Mouse (Mus musculus): ENCODE results near the gene Mdfi. TPM values are rescaled to one million over a fixed set of nuclear protein-coding genes. Genes with fewer than 3 reads are reported as not detected.
A peak's percentile ranks its signal among the peaks of the same experiment; 100 is the strongest.

Gene Mdfi
- polyA plus RNA-seq, 1 experiment from 2014 or later = 15.7 TPM

GRCm38 (mm10) chr17:47802806-47803205 lies 31.7 kb downstream of the Mdfi start:
- Histone ChIP-seq H3K4me1 (ENCODE audit: control insufficient read depth, insufficient read depth, low read length) (peaks cover 21% of the 10 kb centered on the region; the same call in 1 of the 2 replicates), H3K4me2 (replicated peaks; ENCODE audit: low read depth, low read length) (no peak overlapping the region), H3K27ac (ENCODE audit: low read depth, low read length) (peak overlapping the region; percentile 42; the same call in 1 of the 2 replicates), H3K9me3 (ENCODE audit: control insufficient read depth, low read length) (no peaks in the 10 kb centered on the region), H3K9ac (ENCODE audit: low read depth, low read length) (no peak overlapping the region), H3K27me3 (ENCODE audit: control insufficient read depth, insufficient read depth, low read length) (no peaks in the 10 kb centered on the region), H3K36me3 (ENCODE audit: control insufficient read depth, insufficient read depth, low read length) (no peaks in the 10 kb centered on the region), H3K4me3 (ENCODE audit: low read length) (no peak overlapping the region)
- 0 out of 2 replicates have a peak, but pooled peaks have one; percentile 53 for ATAC-seq (ENCODE audit: low FRiP score, low TSS enrichment)
- WGBS = 11% methylated on average over 8 of the region's 8 CpGs

- Histone ChIP-seq H3K4me1 (ENCODE audit: control insufficient read depth, insufficient read depth, low read length) (peaks cover 11% of the 10 kb centered on the region; the same call in 1 of the 2 replicates), H3K4me2 (replicated peaks; ENCODE audit: low read depth, low read length) (no peak overlapping the region), H3K27me3 (ENCODE audit: control insufficient read depth, insufficient read depth, low read length) (no peaks in the 10 kb centered on the region), H3K9ac (ENCODE audit: low read depth, low read length) (no peak overlapping the region), H3K36me3 (ENCODE audit: control insufficient read depth, insufficient read depth, low read length) (no peaks in the 10 kb centered on the region), H3K9me3 (ENCODE audit: control insufficient read depth, low read length) (no peaks in the 10 kb centered on the region), H3K4me3 (ENCODE audit: low read length) (no peak overlapping the region), H3K27ac (ENCODE audit: low read depth, low read length) (no peak overlapping the region)
- no peak for ATAC-seq (ENCODE audit: low FRiP score, low TSS enrichment)
- WGBS = 61% methylated on average over 9 of the region's 9 CpGs
Observed at GRCm38 (mm10) chr17:47797383-47797782, 37.1 kb downstream of the Mdfi start.

- no peak overlapping the region for H3K4me3 ChIP-seq (ENCODE audit: low read length)
- no peak for ATAC-seq (ENCODE audit: low FRiP score, low TSS enrichment)
- H3K4me2 ChIP-seq (replicated peaks; ENCODE audit: low read depth, low read length) = no peak overlapping the region
- no peaks in the 10 kb centered on the region for H3K27me3 ChIP-seq (ENCODE audit: control insufficient read depth, insufficient read depth, low read length)
- H3K36me3 ChIP-seq (ENCODE audit: control insufficient read depth, insufficient read depth, low read length) = no peaks in the 10 kb centered on the region
- no peaks in the 10 kb centered on the region for H3K9me3 ChIP-seq (ENCODE audit: control insufficient read depth, low read length)
- no peak overlapping the region for H3K27ac ChIP-seq (ENCODE audit: low read depth, low read length)
- 57% methylated on average over 4 of the region's 4 CpGs for WGBS
- H3K9ac ChIP-seq (ENCODE audit: low read depth, low read length) = no peak overlapping the region
- H3K4me1 ChIP-seq (ENCODE audit: control insufficient read depth, insufficient read depth, low read length) = peaks cover 12% of the 10 kb centered on the region; the same call in 1 of the 2 replicates
Observed at GRCm38 (mm10) chr17:47796968-47797367, 37.5 kb downstream of the Mdfi start.

- ATAC-seq (ENCODE audit: low FRiP score, low TSS enrichment) = no peak
- Histone ChIP-seq H3K4me1 (ENCODE audit: control insufficient read depth, insufficient read depth, low read length) (peaks cover 12% of the 10 kb centered on the region; the same call in 1 of the 2 replicates), H3K36me3 (ENCODE audit: control insufficient read depth, insufficient read depth, low read length) (no peaks in the 10 kb centered on the region), H3K27me3 (ENCODE audit: control insufficient read depth, insufficient read depth, low read length) (no peaks in the 10 kb centered on the region), H3K9ac (ENCODE audit: low read depth, low read length) (no peak overlapping the region), H3K27ac (ENCODE audit: low read depth, low read length) (no peak overlapping the region), H3K4me3 (ENCODE audit: low read length) (no peak overlapping the region), H3K9me3 (ENCODE audit: control insufficient read depth, low read length) (no peaks in the 10 kb centered on the region), H3K4me2 (replicated peaks; ENCODE audit: low read depth, low read length) (no peak overlapping the region)
- 34% methylated on average over 16 of the region's 16 CpGs for WGBS
Observed at GRCm38 (mm10) chr17:47796156-47796816, 38.2 kb downstream of the Mdfi start.

- peak; percentile 58; the same call in 1 of the 2 replicates for ATAC-seq (ENCODE audit: low FRiP score, low TSS enrichment)
- Histone ChIP-seq H3K9me3 (ENCODE audit: control insufficient read depth, low read length) (no peaks in the 10 kb centered on the region), H3K36me3 (ENCODE audit: control insufficient read depth, insufficient read depth, low read length) (no peaks in the 10 kb centered on the region), H3K4me2 (replicated peaks; ENCODE audit: low read depth, low read length) (no peak overlapping the region), H3K27me3 (ENCODE audit: control insufficient read depth, insufficient read depth, low read length) (no peaks in the 10 kb centered on the region), H3K9ac (ENCODE audit: low read depth, low read length) (no peak overlapping the region), H3K4me1 (ENCODE audit: control insufficient read depth, insufficient read depth, low read length) (peaks cover 12% of the 10 kb centered on the region; the same call in 1 of the 2 replicates), H3K27ac (ENCODE audit: low read depth, low read length) (no peak overlapping the region), H3K4me3 (ENCODE audit: low read length) (no peak overlapping the region)
- WGBS = 41% methylated on average over 3 of the region's 3 CpGs
Observed at GRCm38 (mm10) chr17:47795446-47795845, 39.0 kb downstream of the Mdfi start.

- Histone ChIP-seq H3K9me3 (ENCODE audit: control insufficient read depth, low read length) (no peaks in the 10 kb centered on the region), H3K27ac (ENCODE audit: low read depth, low read length) (no peak overlapping the region), H3K4me2 (replicated peaks; ENCODE audit: low read depth, low read length) (no peak overlapping the region), H3K4me1 (ENCODE audit: control insufficient read depth, insufficient read depth, low read length) (peaks cover 12% of the 10 kb centered on the region), H3K4me3 (ENCODE audit: low read length) (no peak overlapping the region), H3K9ac (ENCODE audit: low read depth, low read length) (no peak overlapping the region), H3K36me3 (ENCODE audit: control insufficient read depth, insufficient read depth, low read length) (no peaks in the 10 kb centered on the region), H3K27me3 (ENCODE audit: control insufficient read depth, insufficient read depth, low read length) (no peaks in the 10 kb centered on the region)
- peak; percentile 73 for ATAC-seq (ENCODE audit: low FRiP score, low TSS enrichment)
- WGBS = 12% methylated on average over 9 of the region's 9 CpGs
Observed at GRCm38 (mm10) chr17:47793377-47793776, 41.1 kb downstream of the Mdfi start.

GRCm38 (mm10) chr17:47792098-47792863 lies 42.2 kb downstream of the Mdfi start:
- no peak overlapping the region for H3K4me3 ChIP-seq (ENCODE audit: low read length)
- no peak overlapping the region for H3K27ac ChIP-seq (ENCODE audit: low read depth, low read length)
- no peaks in the 10 kb centered on the region for H3K27me3 ChIP-seq (ENCODE audit: control insufficient read depth, insufficient read depth, low read length)
- no peaks in the 10 kb centered on the region for H3K36me3 ChIP-seq (ENCODE audit: control insufficient read depth, insufficient read depth, low read length)
- no peak overlapping the region for H3K4me2 ChIP-seq (replicated peaks; ENCODE audit: low read depth, low read length)
- no peak overlapping the region for H3K9ac ChIP-seq (ENCODE audit: low read depth, low read length)
- no peaks in the 10 kb centered on the region for H3K9me3 ChIP-seq (ENCODE audit: control insufficient read depth, low read length)
- H3K4me1 ChIP-seq (ENCODE audit: control insufficient read depth, insufficient read depth, low read length) = peaks cover 22% of the 10 kb centered on the region
- 25% methylated on average over 15 of the region's 15 CpGs for WGBS
- ATAC-seq (ENCODE audit: low FRiP score, low TSS enrichment) = peak; percentile 46

GRCm38 (mm10) chr17:47788996-47789395 lies 45.5 kb downstream of the Mdfi start:
- Histone ChIP-seq H3K4me1 (ENCODE audit: control insufficient read depth, insufficient read depth, low read length) (peaks cover 16% of the 10 kb centered on the region), H3K9ac (ENCODE audit: low read depth, low read length) (no peak overlapping the region), H3K9me3 (ENCODE audit: control insufficient read depth, low read length) (no peaks in the 10 kb centered on the region), H3K36me3 (ENCODE audit: control insufficient read depth, insufficient read depth, low read length) (no peaks in the 10 kb centered on the region), H3K4me3 (ENCODE audit: low read length) (no peak overlapping the region), H3K27ac (ENCODE audit: low read depth, low read length) (no peak overlapping the region), H3K27me3 (ENCODE audit: control insufficient read depth, insufficient read depth, low read length) (no peaks in the 10 kb centered on the region), H3K4me2 (replicated peaks; ENCODE audit: low read depth, low read length) (no peak overlapping the region)
- 63% methylated on average over 6 of the region's 6 CpGs for WGBS
- no peak for ATAC-seq (ENCODE audit: low FRiP score, low TSS enrichment)

- Histone ChIP-seq H3K27ac (ENCODE audit: low read depth, low read length) (no peak overlapping the region), H3K9me3 (ENCODE audit: control insufficient read depth, low read length) (no peaks in the 10 kb centered on the region), H3K9ac (ENCODE audit: low read depth, low read length) (no peak overlapping the region), H3K4me2 (replicated peaks; ENCODE audit: low read depth, low read length) (no peak overlapping the region), H3K27me3 (ENCODE audit: control insufficient read depth, insufficient read depth, low read length) (no peaks in the 10 kb centered on the region), H3K36me3 (ENCODE audit: control insufficient read depth, insufficient read depth, low read length) (no peaks in the 10 kb centered on the region), H3K4me1 (ENCODE audit: control insufficient read depth, insufficient read depth, low read length) (peaks cover 16% of the 10 kb centered on the region), H3K4me3 (ENCODE audit: low read length) (no peak overlapping the region)
- ATAC-seq (ENCODE audit: low FRiP score, low TSS enrichment) = peak; percentile 18; the same call in 1 of the 2 replicates
- 4% methylated on average over 4 of the region's 4 CpGs for WGBS
Observed at GRCm38 (mm10) chr17:47788306-47788705, 46.2 kb downstream of the Mdfi start.

Measured in kidney, embryonic 14.5 days (tissue).